Mouse (Mus musculus) embryonic facial prominence, embryonic 13.5 days (tissue): ENCODE data around the gene Pfn4. TPM values are rescaled to one million over a fixed set of nuclear protein-coding genes. Genes with fewer than 3 reads are reported as not detected.
A peak's percentile ranks its signal among the peaks of the same experiment; 100 is the strongest.
"Not testable (repeated sequence)": the region's sequence is repeated elsewhere in the genome, so short reads cannot be mapped to it uniquely, and the experiment has no call there.

Experiments
- ATAC-seq: fragments of 200-750 bp; cut with Nextera tagmentation; 2 replicates; pipeline ENCODE4 v1.8.0; 2017; ENCODE audit warnings: low read depth; ENCODE audit not compliant: insufficient number of reproducible peaks, insufficient read depth, low FRiP score, low TSS enrichment
- H3K27ac ChIP-seq: fragments of 300-500 bp; sonication (generic); 2 replicates; pipeline ENCODE4 v1.5.1; 2015; ENCODE audit warnings: moderate library complexity, mild to moderate bottlenecking, inconsistent platforms
- H3K27me3 ChIP-seq: fragments of 300-500 bp; sonication (generic); 2 replicates; pipeline ENCODE4 v1.6.1; 2015; ENCODE audit warnings: mild to moderate bottlenecking, inconsistent platforms
- H3K36me3 ChIP-seq: fragments of 300-500 bp; sonication (generic); 2 replicates; pipeline ENCODE4 v1.6.1; 2015; ENCODE audit warnings: mild to moderate bottlenecking, inconsistent platforms
- H3K4me1 ChIP-seq: fragments of 300-500 bp; sonication (generic); 2 replicates; pipeline ENCODE4 v1.6.1; 2015; ENCODE audit warnings: inconsistent platforms
- H3K4me2 ChIP-seq: fragments of 300-500 bp; sonication (generic); 2 replicates; pipeline ENCODE4 v1.6.1; 2015; ENCODE audit warnings: moderate library complexity, mild to moderate bottlenecking, inconsistent platforms
- H3K4me3 ChIP-seq: fragments of 300-500 bp; sonication (generic); 2 replicates; pipeline ENCODE4 v1.5.1; 2015; ENCODE audit warnings: mild to moderate bottlenecking, inconsistent platforms
- H3K9ac ChIP-seq: fragments of 300-500 bp; sonication (generic); 2 replicates; pipeline ENCODE4 v1.6.1; 2015; ENCODE audit warnings: mild to moderate bottlenecking, inconsistent platforms
- H3K9me3 ChIP-seq: fragments of 300-500 bp; sonication (generic); 2 replicates; pipeline ENCODE4 v1.6.1; 2016; ENCODE audit warnings: inconsistent platforms
- WGBS: fragments of 180-500 bp; shearing (Covaris S2); methylation state at CpG from one replicate; pipeline ENCODE4 v1.1.7; 2015; ENCODE audit warnings: mixed read lengths; 5-methylcytosine and 5-hydroxymethylcytosine counted together
- polyA plus RNA-seq: library from polyadenylated mRNA; unstranded; fragments of >200 nt; fragmentation: Nextera tagmentation; extraction: Ambion mirVana; gene quantifications from 2 replicates; pipeline ENCODE4 v1.2.1, GENCODE M21; 2015

Gene Pfn4
- polyA plus RNA-seq, 1 experiment from 2014 or later = 5.3 TPM

- Histone ChIP-seq H3K9ac (no peak overlapping the region), H3K27me3 (no peaks in the 10 kb centered on the region), H3K4me3 (no peak overlapping the region), H3K36me3 (no peaks in the 10 kb centered on the region), H3K9me3 (no peaks in the 10 kb centered on the region; the same call in 1 of the 2 replicates), H3K4me2 (no peak overlapping the region), H3K4me1 (no peaks in the 10 kb centered on the region), H3K27ac (no peak overlapping the region)
- WGBS = 84% methylated on average over 1 of the region's 1 CpGs
- ATAC-seq = no peak
These were observed 11.8 kb upstream of the Pfn4 start for GRCm38 (mm10) chr12:4757060-4757459.

GRCm38 (mm10) chr12:4769333-4769723 lies 506 bp downstream of the Pfn4 start:
- WGBS = 18% methylated on average over 13 of the region's 13 CpGs
- no peaks in the 10 kb centered on the region for H3K9me3 ChIP-seq
- no peaks in the 10 kb centered on the region for H3K36me3 ChIP-seq
- peak overlapping the region; percentile 70 for H3K4me2 ChIP-seq
- H3K9ac ChIP-seq = peak overlapping the region; percentile 89
- ATAC-seq = peak; percentile 22; the same call in 1 of the 2 replicates
- peak overlapping the region; percentile 67 for H3K4me3 ChIP-seq
- H3K27ac ChIP-seq = peak overlapping the region; percentile 93
- H3K27me3 ChIP-seq = no peaks in the 10 kb centered on the region
- H3K4me1 ChIP-seq = peaks cover 4% of the 10 kb centered on the region; the same call in 1 of the 2 replicates

- ATAC-seq = no peak
- WGBS = 88% methylated on average over 8 of the region's 8 CpGs
- Histone ChIP-seq H3K36me3 (no peaks in the 10 kb centered on the region), H3K9ac (no peak overlapping the region), H3K4me1 (no peaks in the 10 kb centered on the region), H3K4me2 (no peak overlapping the region), H3K9me3 (no peaks in the 10 kb centered on the region), H3K4me3 (no peak overlapping the region), H3K27ac (no peak overlapping the region), H3K27me3 (no peaks in the 10 kb centered on the region)
These were observed 6.2 kb downstream of the Pfn4 start for GRCm38 (mm10) chr12:4774895-4775587.

GRCm38 (mm10) chr12:4775588-4775949 lies 6.7 kb downstream of the Pfn4 start:
- Histone ChIP-seq H3K27me3 (no peaks in the 10 kb centered on the region), H3K4me1 (no peaks in the 10 kb centered on the region), H3K9ac (no peak overlapping the region), H3K9me3 (no peaks in the 10 kb centered on the region), H3K27ac (no peak overlapping the region), H3K4me3 (no peak overlapping the region), H3K36me3 (no peaks in the 10 kb centered on the region), H3K4me2 (no peak overlapping the region)
- WGBS = 77% methylated on average over 9 of the region's 9 CpGs
- ATAC-seq = no peak

- H3K36me3 ChIP-seq = no peaks in the 10 kb centered on the region
- no peak overlapping the region for H3K4me2 ChIP-seq
- no peaks in the 10 kb centered on the region for H3K9me3 ChIP-seq
- no peak for ATAC-seq
- H3K4me3 ChIP-seq = no peak overlapping the region
- no peaks in the 10 kb centered on the region for H3K27me3 ChIP-seq
- H3K9ac ChIP-seq = no peak overlapping the region
- WGBS = 87% methylated on average over 6 of the region's 6 CpGs
- H3K4me1 ChIP-seq = no peaks in the 10 kb centered on the region
- no peak overlapping the region for H3K27ac ChIP-seq
These were observed 8.9 kb downstream of the Pfn4 start for GRCm38 (mm10) chr12:4777734-4778133.

GRCm38 (mm10) chr12:4780245-4780644 lies 11.4 kb downstream of the Pfn4 start:
- 66% methylated on average over 2 of the region's 2 CpGs for WGBS
- Histone ChIP-seq H3K36me3 (no peaks in the 10 kb centered on the region), H3K4me3 (no peak overlapping the region), H3K4me1 (no peaks in the 10 kb centered on the region), H3K27me3 (no peaks in the 10 kb centered on the region), H3K4me2 (no peak overlapping the region), H3K27ac (no peak overlapping the region), H3K9me3 (no peaks in the 10 kb centered on the region), H3K9ac (no peak overlapping the region)
- ATAC-seq = no peak

GRCm38 (mm10) chr12:4781270-4781669 lies 12.4 kb downstream of the Pfn4 start:
- no peak overlapping the region for H3K9ac ChIP-seq
- H3K9me3 ChIP-seq = no peaks in the 10 kb centered on the region
- 79% methylated on average over 1 of the region's 1 CpGs for WGBS
- H3K27me3 ChIP-seq = no peaks in the 10 kb centered on the region
- no peak overlapping the region for H3K4me3 ChIP-seq
- no peaks in the 10 kb centered on the region for H3K36me3 ChIP-seq
- no peaks in the 10 kb centered on the region for H3K4me1 ChIP-seq
- no peak overlapping the region for H3K4me2 ChIP-seq
- ATAC-seq = no peak
- no peak overlapping the region for H3K27ac ChIP-seq

GRCm38 (mm10) chr12:4781725-4782404 lies 13.0 kb downstream of the Pfn4 start:
- not testable (repeated sequence) for H3K4me1 ChIP-seq, ATAC-seq, H3K9me3 ChIP-seq, H3K36me3 ChIP-seq, H3K4me2 ChIP-seq, H3K9ac ChIP-seq, H3K27ac ChIP-seq, H3K4me3 ChIP-seq, H3K27me3 ChIP-seq
- 89% methylated on average over 9 of the region's 9 CpGs for WGBS

GRCm38 (mm10) chr12:4783598-4783997 lies 14.8 kb downstream of the Pfn4 start:
- Histone ChIP-seq H3K4me1 (no peaks in the 10 kb centered on the region), H3K4me3 (no peak overlapping the region), H3K4me2 (no peak overlapping the region), H3K27me3 (no peaks in the 10 kb centered on the region), H3K9ac (no peak overlapping the region), H3K36me3 (no peaks in the 10 kb centered on the region), H3K9me3 (no peaks in the 10 kb centered on the region), H3K27ac (no peak overlapping the region)
- WGBS = 55% methylated on average over 5 of the region's 5 CpGs
- no peak for ATAC-seq

GRCm38 (mm10) chr12:4784466-4784865 lies 15.6 kb downstream of the Pfn4 start:
- WGBS = 69% methylated on average over 2 of the region's 2 CpGs
- Histone ChIP-seq H3K4me3 (no peak overlapping the region), H3K36me3 (no peaks in the 10 kb centered on the region), H3K27ac (no peak overlapping the region), H3K4me1 (no peaks in the 10 kb centered on the region), H3K9ac (no peak overlapping the region), H3K27me3 (no peaks in the 10 kb centered on the region), H3K9me3 (no peaks in the 10 kb centered on the region), H3K4me2 (no peak overlapping the region)
- no peak for ATAC-seq

- H3K9ac ChIP-seq, ATAC-seq, H3K4me3 ChIP-seq, H3K4me2 ChIP-seq, H3K4me1 ChIP-seq, H3K36me3 ChIP-seq, H3K9me3 ChIP-seq, H3K27me3 ChIP-seq, H3K27ac ChIP-seq: not testable (repeated sequence)
- WGBS = 94% methylated on average over 25 of the region's 25 CpGs
These were observed 19.3 kb downstream of the Pfn4 start for GRCm38 (mm10) chr12:4788128-4788527.

GRCm38 (mm10) chr12:4793718-4794117 lies 24.9 kb downstream of the Pfn4 start:
- ATAC-seq = no peak

More at GRCm38 (mm10) chr12:4793718-4794117, 24.9 kb downstream of the Pfn4 start:
- Histone ChIP-seq H3K9me3 (no peaks in the 10 kb centered on the region), H3K36me3 (no peaks in the 10 kb centered on the region), H3K27ac (peak overlapping the region; percentile 33; the same call in 1 of the 2 replicates), H3K4me2 (no peak overlapping the region), H3K9ac (no peak overlapping the region), H3K4me3 (no peak overlapping the region), H3K27me3 (no peaks in the 10 kb centered on the region), H3K4me1 (0 out of 2 replicates have a peak, but pooled peaks cover 5% of the 10 kb centered on the region)
- WGBS = 60% methylated on average over 1 of the region's 1 CpGs
